Mouse (Mus musculus): ENCODE results near the gene Ptgis. TPM values are rescaled to one million over a fixed set of nuclear protein-coding genes. Genes with fewer than 3 reads are reported as not detected.

The Ptgis gene
- polyA plus RNA-seq, 1 experiment from 2014 or later = 37.6 TPM

DNA sequence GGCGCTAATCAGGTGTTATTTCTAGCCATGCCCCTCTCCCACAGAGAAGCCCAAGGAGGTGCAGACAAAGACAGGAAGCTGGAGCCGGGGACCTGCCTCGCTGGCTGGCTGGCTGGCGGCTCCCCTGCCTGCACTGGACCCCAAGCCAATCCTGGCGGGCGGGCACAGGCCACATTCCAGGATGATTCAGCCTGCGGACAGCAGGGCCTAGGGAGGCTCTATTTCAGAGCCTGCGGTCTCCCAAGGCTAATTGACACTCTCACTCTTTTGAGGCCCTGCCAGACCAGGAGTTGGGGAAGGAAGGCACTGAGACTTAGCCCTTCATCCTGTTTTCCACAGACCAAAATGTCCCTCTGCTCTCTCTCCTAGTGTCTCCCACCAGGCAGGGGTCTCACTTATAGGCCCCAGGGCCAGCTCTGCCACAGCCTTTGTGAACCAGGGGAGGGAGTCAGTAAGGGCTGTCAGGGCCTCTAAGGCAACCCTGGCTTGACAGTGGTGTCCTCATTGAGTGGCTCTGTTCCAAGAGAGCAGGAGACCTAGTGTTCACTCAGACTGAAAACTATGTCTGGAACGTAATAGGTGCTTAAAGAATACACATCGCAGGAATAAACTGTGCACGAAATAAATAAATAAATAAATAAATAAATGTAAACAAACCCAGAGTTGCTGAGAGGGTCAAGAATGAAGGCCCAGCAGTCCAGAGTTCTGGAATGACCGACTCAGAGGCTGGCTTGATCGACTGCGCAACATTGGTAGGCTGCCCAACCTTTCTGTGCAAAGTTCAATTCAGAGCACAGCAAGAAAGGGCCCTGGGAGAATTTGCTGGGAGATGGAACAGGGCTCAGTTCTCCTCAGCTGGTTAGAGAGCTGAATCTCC lies 8.0 kb downstream of the Ptgis start:
- Histone ChIP-seq H3K4me1 (ENCODE audit: control insufficient read depth, insufficient read depth, low read length) (peaks cover 16% of the 10 kb centered on the region; the same call in 1 of the 2 replicates), H3K27me3 (replicated peaks; ENCODE audit: control insufficient read depth, insufficient read depth, low read length) (no peaks in the 10 kb centered on the region), H3K9ac (ENCODE audit: low read depth, low read length) (no peak overlapping the region), H3K27ac (replicated peaks; ENCODE audit: low read depth, low read length) (peak overlapping the region; percentile 35; the same call in 1 of the 2 replicates), H3K4me2 (ENCODE audit: low read depth, low read length) (no peak overlapping the region), H3K4me3 (ENCODE audit: low read depth, low read length) (no peak overlapping the region), H3K9me3 (ENCODE audit: control insufficient read depth, low read length) (no peaks in the 10 kb centered on the region), H3K36me3 (ENCODE audit: control insufficient read depth, insufficient read depth, low read length) (no peaks in the 10 kb centered on the region)
- ATAC-seq (ENCODE audit: low read depth) (peak; percentile 45; the same call in 1 of the 2 replicates), DNase-seq (ENCODE audit: low spot score) (peak; percentile 63)
- 54% methylated on average over 14 of the region's 14 CpGs for WGBS

DNA sequence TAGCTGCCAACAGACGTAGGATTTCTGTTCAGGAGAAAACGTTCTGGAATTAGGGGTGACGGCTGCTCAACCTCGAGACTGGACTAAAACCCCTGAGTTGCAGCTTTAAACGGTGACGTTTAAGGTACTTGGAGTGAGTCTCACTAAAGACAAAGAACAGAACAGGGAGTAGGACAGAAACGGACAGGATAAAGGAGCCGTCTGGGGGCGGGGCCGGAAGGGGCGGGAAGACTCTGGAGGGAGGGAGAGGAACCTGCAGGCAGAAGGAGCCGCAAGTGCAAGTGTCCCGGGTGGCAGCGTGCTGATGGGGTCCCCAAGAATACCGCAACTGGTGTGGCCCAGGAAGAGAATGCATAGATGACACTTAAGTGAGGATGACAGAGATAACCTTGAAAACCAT lies 9.8 kb downstream of the Ptgis start:
- Histone ChIP-seq H3K27ac (replicated peaks; ENCODE audit: low read depth, low read length) (no peak overlapping the region), H3K27me3 (replicated peaks; ENCODE audit: control insufficient read depth, insufficient read depth, low read length) (no peaks in the 10 kb centered on the region), H3K36me3 (ENCODE audit: control insufficient read depth, insufficient read depth, low read length) (no peaks in the 10 kb centered on the region), H3K9me3 (ENCODE audit: control insufficient read depth, low read length) (no peaks in the 10 kb centered on the region), H3K4me2 (ENCODE audit: low read depth, low read length) (peak overlapping the region; percentile 27; the same call in 1 of the 2 replicates), H3K4me3 (ENCODE audit: low read depth, low read length) (no peak overlapping the region), H3K9ac (ENCODE audit: low read depth, low read length) (no peak overlapping the region), H3K4me1 (ENCODE audit: control insufficient read depth, insufficient read depth, low read length) (peaks cover 16% of the 10 kb centered on the region; the same call in 1 of the 2 replicates)
- no peak for DNase-seq (ENCODE audit: low spot score)
- WGBS = 17% methylated on average over 15 of the region's 15 CpGs
- no peak for ATAC-seq (ENCODE audit: low read depth)

DNA sequence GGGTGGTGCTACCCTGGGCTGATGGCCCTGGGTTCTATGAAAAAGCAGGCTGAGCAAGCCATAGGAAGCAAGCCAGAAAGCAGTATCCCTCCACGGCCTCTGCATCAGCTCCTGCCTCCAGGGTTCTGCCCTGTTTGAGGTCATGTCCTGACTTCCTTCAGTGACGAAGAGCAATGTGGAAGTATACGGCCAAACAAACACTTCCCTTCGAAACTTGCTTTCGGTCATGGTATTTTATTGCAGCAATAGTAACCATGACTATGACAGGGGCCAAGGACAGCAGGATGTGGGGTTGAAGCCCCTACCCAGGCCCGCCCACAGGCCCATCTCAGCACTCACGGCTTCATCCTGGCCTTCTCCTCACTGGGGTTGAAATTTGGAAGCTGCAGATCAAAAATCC lies 15.5 kb downstream of the Ptgis start:
- Histone ChIP-seq H3K9me3 (ENCODE audit: control insufficient read depth, low read length) (no peaks in the 10 kb centered on the region), H3K27ac (replicated peaks; ENCODE audit: low read depth, low read length) (no peak overlapping the region), H3K36me3 (ENCODE audit: control insufficient read depth, insufficient read depth, low read length) (no peaks in the 10 kb centered on the region; the same call in 1 of the 2 replicates), H3K4me2 (ENCODE audit: low read depth, low read length) (no peak overlapping the region), H3K27me3 (replicated peaks; ENCODE audit: control insufficient read depth, insufficient read depth, low read length) (no peaks in the 10 kb centered on the region), H3K4me1 (ENCODE audit: control insufficient read depth, insufficient read depth, low read length) (no peaks in the 10 kb centered on the region), H3K4me3 (ENCODE audit: low read depth, low read length) (no peak overlapping the region), H3K9ac (ENCODE audit: low read depth, low read length) (no peak overlapping the region)
- 73% methylated on average over 7 of the region's 7 CpGs for WGBS
- ATAC-seq (ENCODE audit: low read depth) (no peak), DNase-seq (ENCODE audit: low spot score) (no peak)

DNA sequence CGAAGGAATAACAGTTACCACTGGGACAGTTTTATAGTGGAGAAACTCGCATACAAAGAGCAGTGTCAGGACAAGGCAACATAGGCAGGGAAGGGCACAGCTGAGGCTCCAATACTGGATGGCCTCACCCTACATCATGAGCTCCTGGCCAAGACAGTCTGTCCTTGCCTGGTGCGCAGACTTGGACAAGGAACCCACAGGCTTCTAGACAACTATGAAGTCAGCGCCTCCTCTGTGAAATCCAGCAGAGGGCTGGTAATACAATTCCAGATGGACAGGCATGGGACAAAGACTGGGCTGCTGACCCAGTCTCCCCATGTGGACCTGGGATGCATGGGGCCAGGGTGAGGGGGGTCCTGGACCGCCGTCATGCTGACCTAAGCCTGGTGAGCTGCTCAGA lies 16.2 kb downstream of the Ptgis start:
- H3K36me3 ChIP-seq (ENCODE audit: control insufficient read depth, insufficient read depth, low read length) = no peaks in the 10 kb centered on the region; the same call in 1 of the 2 replicates
- WGBS = 86% methylated on average over 6 of the region's 6 CpGs
- no peak overlapping the region for H3K4me2 ChIP-seq (ENCODE audit: low read depth, low read length)
- H3K9me3 ChIP-seq (ENCODE audit: control insufficient read depth, low read length) = no peaks in the 10 kb centered on the region
- DNase-seq (ENCODE audit: low spot score) (no peak), ATAC-seq (ENCODE audit: low read depth) (no peak)
- no peaks in the 10 kb centered on the region for H3K27me3 ChIP-seq (replicated peaks; ENCODE audit: control insufficient read depth, insufficient read depth, low read length)
- H3K27ac ChIP-seq (replicated peaks; ENCODE audit: low read depth, low read length) = no peak overlapping the region
- H3K4me3 ChIP-seq (ENCODE audit: low read depth, low read length) = no peak overlapping the region
- no peaks in the 10 kb centered on the region for H3K4me1 ChIP-seq (ENCODE audit: control insufficient read depth, insufficient read depth, low read length)
- no peak overlapping the region for H3K9ac ChIP-seq (ENCODE audit: low read depth, low read length)

DNA sequence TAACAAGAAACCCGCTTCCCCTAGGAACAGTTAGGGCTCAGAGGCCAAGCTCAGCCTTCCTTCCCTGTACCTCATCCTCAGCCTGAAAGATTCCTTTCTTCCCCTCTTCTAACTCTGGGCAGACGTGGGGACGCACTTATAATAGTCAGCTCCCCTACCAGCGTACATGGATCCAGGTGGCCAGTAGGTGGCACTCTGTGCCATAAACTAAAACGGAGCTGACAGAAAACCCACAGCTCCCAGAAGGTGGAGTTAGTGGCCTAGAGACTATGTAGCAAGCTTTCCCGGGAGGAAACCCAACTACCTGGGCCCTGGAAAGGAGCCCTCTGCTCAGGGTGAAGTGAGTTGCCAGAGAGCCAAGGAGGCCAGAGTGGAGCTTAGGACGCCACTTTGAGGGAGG lies 18.3 kb downstream of the Ptgis start:
- peak; percentile 89 for DNase-seq (ENCODE audit: low spot score)
- Histone ChIP-seq H3K4me1 (ENCODE audit: control insufficient read depth, insufficient read depth, low read length) (no peaks in the 10 kb centered on the region), H3K9ac (ENCODE audit: low read depth, low read length) (no peak overlapping the region), H3K27me3 (replicated peaks; ENCODE audit: control insufficient read depth, insufficient read depth, low read length) (no peaks in the 10 kb centered on the region), H3K4me2 (ENCODE audit: low read depth, low read length) (no peak overlapping the region), H3K4me3 (ENCODE audit: low read depth, low read length) (no peak overlapping the region), H3K27ac (replicated peaks; ENCODE audit: low read depth, low read length) (no peak overlapping the region), H3K36me3 (ENCODE audit: control insufficient read depth, insufficient read depth, low read length) (peaks cover 3% of the 10 kb centered on the region; the same call in 1 of the 2 replicates), H3K9me3 (ENCODE audit: control insufficient read depth, low read length) (no peaks in the 10 kb centered on the region)
- 23% methylated on average over 7 of the region's 7 CpGs for WGBS
- peak; percentile 58; the same call in 1 of the 2 replicates for ATAC-seq (ENCODE audit: low read depth)

DNA sequence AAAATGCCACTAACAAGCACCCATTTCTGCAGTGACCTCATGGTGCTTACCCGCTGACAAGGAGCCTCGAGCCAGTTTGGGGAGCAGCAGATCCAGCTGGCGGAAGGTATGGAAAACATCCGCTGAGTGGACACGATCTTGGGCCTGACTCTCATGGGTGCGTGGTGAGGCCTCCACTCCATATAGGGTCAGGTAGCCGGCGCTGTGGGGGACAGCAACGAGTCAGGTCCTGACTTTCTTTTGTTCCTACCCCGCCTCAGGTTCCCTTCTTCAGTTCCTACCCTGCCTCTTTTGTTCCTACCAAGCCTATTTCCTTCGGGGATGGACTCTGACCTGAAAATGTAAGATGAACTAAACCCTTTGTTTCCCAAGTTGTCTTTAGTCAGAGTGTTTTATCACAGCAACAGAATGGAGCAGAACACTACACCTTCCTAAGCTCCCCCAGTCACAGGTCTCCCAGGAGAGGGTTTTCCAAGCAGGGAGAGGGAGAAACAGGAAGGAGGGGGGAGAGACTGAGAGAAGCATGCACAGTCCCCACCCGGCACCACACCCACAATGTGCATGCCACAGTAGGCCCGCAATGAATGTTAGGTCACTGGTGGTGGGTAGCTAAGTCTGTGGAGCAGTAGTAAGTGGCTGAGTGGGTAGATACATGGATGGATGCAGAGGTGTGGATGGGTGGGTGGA lies 19.1 kb downstream of the Ptgis start:
- H3K36me3 ChIP-seq (ENCODE audit: control insufficient read depth, insufficient read depth, low read length) = peaks cover 4% of the 10 kb centered on the region; the same call in 1 of the 2 replicates
- H3K9ac ChIP-seq (ENCODE audit: low read depth, low read length) = no peak overlapping the region
- H3K4me2 ChIP-seq (ENCODE audit: low read depth, low read length) = no peak overlapping the region
- no peaks in the 10 kb centered on the region for H3K9me3 ChIP-seq (ENCODE audit: control insufficient read depth, low read length)
- WGBS = 82% methylated on average over 13 of the region's 13 CpGs
- H3K4me1 ChIP-seq (ENCODE audit: control insufficient read depth, insufficient read depth, low read length) = no peaks in the 10 kb centered on the region
- no peak overlapping the region for H3K27ac ChIP-seq (replicated peaks; ENCODE audit: low read depth, low read length)
- no peak overlapping the region for H3K4me3 ChIP-seq (ENCODE audit: low read depth, low read length)
- no peaks in the 10 kb centered on the region for H3K27me3 ChIP-seq (replicated peaks; ENCODE audit: control insufficient read depth, insufficient read depth, low read length)
- ATAC-seq (ENCODE audit: low read depth) = no peak
- DNase-seq (ENCODE audit: low spot score) = no peak

DNA sequence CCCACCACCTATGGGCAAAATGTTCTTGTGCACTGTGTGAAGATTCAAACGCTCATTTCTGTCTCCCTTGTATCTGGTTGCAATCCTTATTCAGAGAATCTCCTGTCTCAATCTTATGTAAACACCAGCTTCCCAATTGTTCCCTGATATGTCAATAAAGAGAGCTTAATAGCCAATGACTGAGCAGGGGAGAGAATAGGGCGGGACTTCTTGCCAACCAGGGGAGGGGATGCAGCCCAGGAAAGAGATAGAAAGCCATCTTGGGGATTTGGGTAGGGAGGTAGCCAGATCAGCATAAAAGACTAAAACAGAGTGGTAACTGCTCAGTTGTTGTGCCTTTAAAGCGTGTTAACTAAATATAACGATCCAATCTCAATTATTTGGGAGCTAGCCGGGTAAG lies 19.7 kb downstream of the Ptgis start:
- 89% methylated on average over 5 of the region's 5 CpGs for WGBS
- DNase-seq (ENCODE audit: low spot score) = no peak

DNA sequence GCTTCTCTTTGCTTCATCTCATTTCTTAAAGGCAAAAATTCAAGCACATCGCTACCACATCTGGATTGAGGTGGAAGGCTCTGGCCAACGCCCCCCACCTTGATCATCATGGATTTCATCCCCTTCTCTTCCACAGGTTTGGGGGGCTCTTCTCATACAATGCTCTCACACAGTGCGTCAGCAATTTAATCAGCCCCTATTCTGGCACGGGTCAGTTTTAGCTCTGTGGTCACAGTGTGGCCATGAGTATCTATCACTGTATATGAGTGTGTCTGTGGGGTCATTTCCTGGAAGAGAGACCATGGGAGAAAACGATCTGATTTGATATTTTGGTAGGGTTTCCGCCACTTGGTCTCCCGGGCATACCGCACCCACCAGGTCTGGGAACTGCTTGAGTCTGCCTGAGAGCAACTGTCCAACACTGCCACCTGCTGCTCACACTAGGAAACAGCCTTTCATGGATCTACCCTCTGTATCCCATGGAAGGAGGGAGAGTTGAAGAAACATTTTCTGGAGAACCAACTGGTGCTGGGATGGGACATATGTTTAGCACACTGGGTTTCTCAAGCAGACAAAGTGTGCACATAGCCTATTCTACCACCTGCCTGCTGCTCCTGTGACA lies 21.1 kb downstream of the Ptgis start:
- Histone ChIP-seq H3K9me3 (ENCODE audit: control insufficient read depth, low read length) (no peaks in the 10 kb centered on the region), H3K4me2 (ENCODE audit: low read depth, low read length) (no peak overlapping the region), H3K27ac (replicated peaks; ENCODE audit: low read depth, low read length) (no peak overlapping the region), H3K4me1 (ENCODE audit: control insufficient read depth, insufficient read depth, low read length) (no peaks in the 10 kb centered on the region), H3K9ac (ENCODE audit: low read depth, low read length) (no peak overlapping the region), H3K36me3 (ENCODE audit: control insufficient read depth, insufficient read depth, low read length) (peaks cover 4% of the 10 kb centered on the region; the same call in 1 of the 2 replicates), H3K4me3 (ENCODE audit: low read depth, low read length) (no peak overlapping the region), H3K27me3 (replicated peaks; ENCODE audit: control insufficient read depth, insufficient read depth, low read length) (no peaks in the 10 kb centered on the region)
- WGBS = 44% methylated on average over 8 of the region's 8 CpGs
- peak; percentile 90 for DNase-seq (ENCODE audit: low spot score)
- peak; percentile 90 for ATAC-seq (ENCODE audit: low read depth)

More for the DNA sequence above, 19.7 kb downstream of the Ptgis start:
- H3K36me3 ChIP-seq (ENCODE audit: control insufficient read depth, insufficient read depth, low read length) = peaks cover 4% of the 10 kb centered on the region; the same call in 1 of the 2 replicates
- H3K4me1 ChIP-seq (ENCODE audit: control insufficient read depth, insufficient read depth, low read length) = no peaks in the 10 kb centered on the region
- ATAC-seq (ENCODE audit: low read depth) = no peak
- no peak overlapping the region for H3K9ac ChIP-seq (ENCODE audit: low read depth, low read length)
- H3K4me3 ChIP-seq (ENCODE audit: low read depth, low read length) = no peak overlapping the region
- no peak overlapping the region for H3K4me2 ChIP-seq (ENCODE audit: low read depth, low read length)
- no peaks in the 10 kb centered on the region for H3K9me3 ChIP-seq (ENCODE audit: control insufficient read depth, low read length)
- H3K27ac ChIP-seq (replicated peaks; ENCODE audit: low read depth, low read length) = no peak overlapping the region
- H3K27me3 ChIP-seq (replicated peaks; ENCODE audit: control insufficient read depth, insufficient read depth, low read length) = no peaks in the 10 kb centered on the region
